ENCODE assay signal across 13 mouse cellular contexts in the genomic region with DNA sequence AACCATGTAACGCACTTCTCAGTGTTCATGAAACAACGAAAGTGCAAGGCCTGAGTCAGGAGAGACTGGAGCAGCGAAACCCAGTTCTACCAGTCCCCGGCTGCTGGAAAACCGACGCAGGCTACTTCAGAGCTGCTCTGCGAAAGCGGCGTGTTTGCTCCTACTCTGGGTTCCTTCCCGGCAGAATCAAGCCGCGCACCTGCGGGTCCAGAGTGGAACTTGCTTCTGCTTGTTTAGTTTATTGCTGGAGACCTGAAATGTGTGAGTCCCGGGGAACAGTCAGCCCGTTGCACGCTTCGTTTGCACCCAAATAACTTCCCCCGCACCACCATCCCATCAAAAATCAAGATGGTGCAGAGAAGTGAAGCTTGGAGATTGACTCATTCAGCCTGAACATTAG. TPM values are rescaled to one million over a fixed set of nuclear protein-coding genes. Genes with fewer than 3 reads are reported as not detected.
DNase-seq lines count a peak whose midpoint lies in the region; ATAC-seq and TF ChIP-seq lines count a peak whose summit lies in the region.
"Had no signal": no experiment of that assay in that cellular context is flagged by ENCODE, and none has a peak within 500 bp of the region (broad histone marks: within the 10 kb centered on the region; RNA-seq: fewer than 3 reads in every experiment).

A gene (plus strand): TSS at position 345 of the 400 bp plus-strand sequence.

- TF ChIP-seq EP300 in ES-Bruce4 (IDR thresholded peaks at IDR 0.05; ENCODE audit: insufficient read depth, low read depth, low read length) = no peak

- DNase-seq in forebrain, embryonic 11.5 days (ENCODE audit: low spot score) = peak; percentile 56
- no peak for DNase-seq in kidney, postnatal 14 days
- peak; percentile 67 for DNase-seq in limb, embryonic 10.5 days (ENCODE audit: low spot score)
- no peak for DNase-seq in gastrocnemius, postnatal 10 days
- no peak for DNase-seq in spleen, postnatal 14 days (ENCODE audit: low spot score in 2 of 2)

- no peaks in the 10 kb centered on the region for H3K4me1 ChIP-seq in forebrain, embryonic 11.5 days (replicated peaks; ENCODE audit: control insufficient read depth, insufficient read depth, low read length)
- H3K4me1 ChIP-seq in forebrain, embryonic 13.5 days = peaks cover 9% of the 10 kb centered on the region
- H3K4me1 ChIP-seq in kidney, embryonic 14.5 days (ENCODE audit: control insufficient read depth, insufficient read depth, low read length) = no peaks in the 10 kb centered on the region
- H3K4me1 ChIP-seq in ES-Bruce4 (ENCODE audit: control insufficient read depth, insufficient read depth, low read length) = no peaks in the 10 kb centered on the region
- H3K4me1 ChIP-seq in limb, embryonic 10.5 days = peaks cover 17% of the 10 kb centered on the region

- no peak within 1 kb of the TSS for H3K4me2 ChIP-seq in forebrain, embryonic 11.5 days (ENCODE audit: low read depth, low read length, severe bottlenecking)
- H3K4me2 ChIP-seq in forebrain, embryonic 13.5 days = no peak within 1 kb of the TSS
- 0 out of 2 replicates have a peak within 1 kb of the TSS, but pooled peaks have one; percentile 5 for H3K4me2 ChIP-seq in kidney, embryonic 14.5 days (replicated peaks; ENCODE audit: low read depth, low read length)

- no peak within 1 kb of the TSS for H3K9ac ChIP-seq in forebrain, embryonic 11.5 days (ENCODE audit: low read length)
- no peak within 1 kb of the TSS for H3K9ac ChIP-seq in forebrain, embryonic 13.5 days
- no peak within 1 kb of the TSS for H3K9ac ChIP-seq in kidney, embryonic 14.5 days (ENCODE audit: low read depth, low read length)
- 0 out of 2 replicates have a peak within 1 kb of the TSS, but pooled peaks have one; percentile 6 for H3K9ac ChIP-seq in ES-Bruce4 (ENCODE audit: low read depth, poor library complexity, severe bottlenecking)
- H3K9ac ChIP-seq: liver, postnatal 0 days had no signal

- under 1% methylated on average over 18 of the region's 18 CpGs for WGBS in forebrain, embryonic 11.5 days
- under 1% methylated on average over 18 of the region's 18 CpGs for WGBS in forebrain, embryonic 13.5 days
- under 1% methylated on average over 18 of the region's 18 CpGs for WGBS in kidney, embryonic 14.5 days
- WGBS in limb, embryonic 10.5 days = under 1% methylated on average over 18 of the region's 18 CpGs

- TF ChIP-seq CTCF in ES-Bruce4 (IDR thresholded peaks at IDR 0.05; ENCODE audit: low read depth, low read length) = no peak

- H3K27ac ChIP-seq in forebrain, embryonic 11.5 days (ENCODE audit: low read depth, low read length) = no peak within 1 kb of the TSS
- H3K27ac ChIP-seq in forebrain, embryonic 13.5 days = no peak within 1 kb of the TSS
- H3K27ac ChIP-seq in kidney, embryonic 14.5 days (ENCODE audit: low read depth, low read length) = no peak within 1 kb of the TSS
- H3K27ac ChIP-seq in ES-Bruce4 (ENCODE audit: insufficient read depth, low read length) = no peak within 1 kb of the TSS
- no peak within 1 kb of the TSS for H3K27ac ChIP-seq in limb, embryonic 10.5 days

- H3K27me3 ChIP-seq in forebrain, embryonic 11.5 days (ENCODE audit: control insufficient read depth, insufficient read depth, low read length) = peaks cover 91% of the 10 kb centered on the region
- H3K27me3 ChIP-seq in forebrain, embryonic 13.5 days = peaks cover 97% of the 10 kb centered on the region
- peaks cover 93% of the 10 kb centered on the region for H3K27me3 ChIP-seq in kidney, embryonic 14.5 days (ENCODE audit: control insufficient read depth, insufficient read depth, low read length)
- H3K27me3 ChIP-seq in ES-Bruce4 (ENCODE audit: control insufficient read depth, insufficient read depth, low read length, poor library complexity, severe bottlenecking) = peaks cover 37% of the 10 kb centered on the region
- peaks cover 100% of the 10 kb centered on the region for H3K27me3 ChIP-seq in limb, embryonic 10.5 days (ENCODE audit: low read depth, poor library complexity, severe bottlenecking)

- TF ChIP-seq POLR2A in ES-Bruce4 (IDR thresholded peaks at IDR 0.05; ENCODE audit: insufficient read depth, low read length) = no peak

- no peaks in the 10 kb centered on the region for H3K36me3 ChIP-seq in forebrain, embryonic 11.5 days (ENCODE audit: control insufficient read depth, insufficient read depth, low read length)
- H3K36me3 ChIP-seq in forebrain, embryonic 13.5 days (ENCODE audit: poor library complexity, severe bottlenecking) = no peaks in the 10 kb centered on the region
- H3K36me3 ChIP-seq in kidney, embryonic 14.5 days (ENCODE audit: control insufficient read depth, insufficient read depth, low read length) = no peaks in the 10 kb centered on the region
- H3K36me3 ChIP-seq in ES-Bruce4 (ENCODE audit: control insufficient read depth, insufficient read depth, low read length, poor library complexity, severe bottlenecking) = no peaks in the 10 kb centered on the region
- no peaks in the 10 kb centered on the region for H3K36me3 ChIP-seq in limb, embryonic 10.5 days

- ATAC-seq in forebrain, embryonic 11.5 days (replicated peaks; ENCODE audit: low FRiP score) = no peak
- no peak for ATAC-seq in forebrain, embryonic 13.5 days
- ATAC-seq in kidney, embryonic 14.5 days (ENCODE audit: low FRiP score, low TSS enrichment) = no peak
- ATAC-seq: liver, postnatal 0 days; Patski had no signal

- no peak within 1 kb of the TSS for H3K4me3 ChIP-seq in forebrain, embryonic 11.5 days (ENCODE audit: low read depth, low read length)
- no peak within 1 kb of the TSS for H3K4me3 ChIP-seq in forebrain, embryonic 13.5 days
- no peak within 1 kb of the TSS for H3K4me3 ChIP-seq in kidney, embryonic 14.5 days (ENCODE audit: low read length)
- peak within 1 kb of the TSS; percentile 43 for H3K4me3 ChIP-seq in ES-Bruce4 (ENCODE audit: low read depth, low read length)
- H3K4me3 ChIP-seq in limb, embryonic 10.5 days = peak within 1 kb of the TSS; percentile 35

- H3K9me3 ChIP-seq in forebrain, embryonic 11.5 days (ENCODE audit: control insufficient read depth, low read length) = no peaks in the 10 kb centered on the region
- no peaks in the 10 kb centered on the region for H3K9me3 ChIP-seq in forebrain, embryonic 13.5 days (replicated peaks)
- H3K9me3 ChIP-seq in kidney, embryonic 14.5 days (ENCODE audit: control insufficient read depth, low read length) = no peaks in the 10 kb centered on the region
- H3K9me3 ChIP-seq in ES-Bruce4 (replicated peaks; ENCODE audit: control insufficient read depth, insufficient read depth, low read length, poor library complexity, severe bottlenecking) = no peaks in the 10 kb centered on the region
- H3K9me3 ChIP-seq in limb, embryonic 10.5 days (replicated peaks) = no peaks in the 10 kb centered on the region

RNA-seq across cellular contexts. Expression of the gene that starts here (rescaled TPM):
- polyA plus RNA-seq in forebrain, embryonic 11.5 days (2014; fragmentation: Nextera tagmentation; extraction: Ambion mirVana) = 0.29 and 0.49 TPM in 2 replicates
- polyA plus RNA-seq in forebrain, embryonic 13.5 days (2015; fragmentation: Nextera tagmentation; extraction: Ambion mirVana) = 0.06 TPM in 1 of 2 replicates, not detected in the other
- polyA plus RNA-seq in kidney, embryonic 14.5 days (2014; fragmentation: Nextera tagmentation; extraction: Ambion mirVana) = 0.07 TPM in 1 of 2 replicates, not detected in the other
- not detected in 2 replicates for polyA plus RNA-seq in ES-Bruce4 (2011; ENCODE audit: insufficient read depth, insufficient read length, low read depth, missing spikeins)
- polyA plus RNA-seq in limb, embryonic 10.5 days (2016; fragmentation: Nextera tagmentation; extraction: Ambion mirVana) = 2.5 and 10.8 TPM in 2 replicates
- under 1 TPM; 0.16 to 0.38 TPM for total RNA-seq in gastrocnemius, postnatal 10 days (2021)
- polyA plus RNA-seq: hindbrain, embryonic 16.5 days; midbrain, postnatal 0 days; Patski; stomach, embryonic 14.5 days had no signal

Comparison
In these comparisons a context has a peak if more than half of its experiments do, and no peak if none do; other contexts are left out.
1. Peak in DNase-seq in forebrain, embryonic 11.5 days; RNA of the gene not detected or under 1 TPM.
2. H3K4me3 ChIP-seq: peak in ES-Bruce4 (single experiment) and limb, embryonic 10.5 days (single experiment); none in forebrain, embryonic 11.5 days (single experiment), forebrain, embryonic 13.5 days (single experiment) and kidney, embryonic 14.5 days (single experiment).